Mouse (Mus musculus): ENCODE data around the gene Sc5d. TPM values are rescaled to one million over a fixed set of nuclear protein-coding genes. Genes with fewer than 3 reads are reported as not detected.
A peak's percentile ranks its signal among the peaks of the same experiment; 100 is the strongest.

The Sc5d gene
- polyA plus RNA-seq, 1 experiment from 2014 or later = 146 TPM

- Histone ChIP-seq H3K4me3 (ENCODE audit: low read depth, low read length) (no peak overlapping the region), H3K27me3 (ENCODE audit: insufficient read depth, low read length) (no peaks in the 10 kb centered on the region), H3K9me3 (ENCODE audit: low read length) (no peaks in the 10 kb centered on the region), H3K4me1 (ENCODE audit: insufficient read depth) (peaks cover 21% of the 10 kb centered on the region), H3K27ac (ENCODE audit: low read depth) (no peak overlapping the region), H3K4me2 (ENCODE audit: low read depth, low read length) (no peak overlapping the region), H3K9ac (replicated peaks) (no peak overlapping the region), H3K36me3 (replicated peaks; ENCODE audit: insufficient read depth, low read length) (no peaks in the 10 kb centered on the region)
- no peak for DNase-seq
- WGBS (ENCODE audit: insufficient replicate concordance) = 72% methylated on average over 5 of the region's 5 CpGs
- no peak for ATAC-seq
- TF ChIP-seq CTCF (IDR thresholded peaks at IDR 0.05; ENCODE audit: low read depth) (no peak), EP300 (IDR thresholded peaks at IDR 0.05; ENCODE audit: low read depth) (no peak)
Observed at GRCm38 (mm10) chr9:42270081-42270480, 6.0 kb upstream of the Sc5d start.

GRCm38 (mm10) chr9:42268371-42268770 is 4.3 kb upstream of the Sc5d start:
- no peak overlapping the region for H3K4me2 ChIP-seq (ENCODE audit: low read depth, low read length)
- H3K27me3 ChIP-seq (ENCODE audit: insufficient read depth, low read length) = no peaks in the 10 kb centered on the region
- ATAC-seq (no peak), DNase-seq (no peak)
- no peak overlapping the region for H3K4me3 ChIP-seq (ENCODE audit: low read depth, low read length)
- peaks cover 26% of the 10 kb centered on the region for H3K4me1 ChIP-seq (ENCODE audit: insufficient read depth)
- H3K9ac ChIP-seq (replicated peaks) = no peak overlapping the region
- H3K36me3 ChIP-seq (replicated peaks; ENCODE audit: insufficient read depth, low read length) = no peaks in the 10 kb centered on the region
- no peak overlapping the region for H3K27ac ChIP-seq (ENCODE audit: low read depth)
- no peak for TF ChIP-seq CTCF (IDR thresholded peaks at IDR 0.05; ENCODE audit: low read depth)
- TF ChIP-seq EP300 (IDR thresholded peaks at IDR 0.05; ENCODE audit: low read depth) = no peak
- H3K9me3 ChIP-seq (ENCODE audit: low read length) = no peaks in the 10 kb centered on the region
- 76% methylated on average over 5 of the region's 5 CpGs for WGBS (ENCODE audit: insufficient replicate concordance)

- no peak overlapping the region for H3K27ac ChIP-seq (ENCODE audit: low read depth)
- no peak overlapping the region for H3K4me3 ChIP-seq (ENCODE audit: low read depth, low read length)
- ATAC-seq = no peak
- 0 out of 2 replicates have a peak overlapping the region, but pooled peaks have one; percentile 79 for H3K9ac ChIP-seq (replicated peaks)
- peaks cover 5% of the 10 kb centered on the region for H3K36me3 ChIP-seq (replicated peaks; ENCODE audit: insufficient read depth, low read length)
- 86% methylated on average over 4 of the region's 4 CpGs for WGBS (ENCODE audit: insufficient replicate concordance)
- peaks cover 11% of the 10 kb centered on the region for H3K4me1 ChIP-seq (ENCODE audit: insufficient read depth)
- H3K4me2 ChIP-seq (ENCODE audit: low read depth, low read length) = no peak overlapping the region
- H3K9me3 ChIP-seq (ENCODE audit: low read length) = no peaks in the 10 kb centered on the region
- H3K27me3 ChIP-seq (ENCODE audit: insufficient read depth, low read length) = no peaks in the 10 kb centered on the region
- peak; percentile 31 for DNase-seq
- TF ChIP-seq CTCF (IDR thresholded peaks at IDR 0.05; ENCODE audit: low read depth) = no peak
- no peak for TF ChIP-seq EP300 (IDR thresholded peaks at IDR 0.05; ENCODE audit: low read depth)
Observed at GRCm38 (mm10) chr9:42265309-42265708, 1.3 kb upstream of the Sc5d start.

- Histone ChIP-seq H3K36me3 (replicated peaks; ENCODE audit: insufficient read depth, low read length) (peaks cover 10% of the 10 kb centered on the region), H3K4me3 (ENCODE audit: low read depth, low read length) (peak overlapping the region; percentile 77), H3K9me3 (ENCODE audit: low read length) (no peaks in the 10 kb centered on the region), H3K27ac (ENCODE audit: low read depth) (peak overlapping the region; percentile 80), H3K9ac (replicated peaks) (peak overlapping the region; percentile 79), H3K4me1 (ENCODE audit: insufficient read depth) (peaks cover 11% of the 10 kb centered on the region), H3K4me2 (ENCODE audit: low read depth, low read length) (peak overlapping the region; percentile 87), H3K27me3 (ENCODE audit: insufficient read depth, low read length) (no peaks in the 10 kb centered on the region)
- ATAC-seq (peak; percentile 40), DNase-seq (no peak)
- under 1% methylated on average over 17 of the region's 18 CpGs for WGBS (ENCODE audit: insufficient replicate concordance)
- TF ChIP-seq EP300 (IDR thresholded peaks at IDR 0.05; ENCODE audit: low read depth) (no peak), CTCF (IDR thresholded peaks at IDR 0.05; ENCODE audit: low read depth) (no peak)
Observed at GRCm38 (mm10) chr9:42263709-42264111, 346 bp downstream of the Sc5d start.

- H3K36me3 ChIP-seq (replicated peaks; ENCODE audit: insufficient read depth, low read length) = peaks cover 35% of the 10 kb centered on the region
Observed at GRCm38 (mm10) chr9:42260481-42260880, 3.6 kb downstream of the Sc5d start.

GRCm38 (mm10) chr9:42249112-42249511 is 14.9 kb downstream of the Sc5d start:
- no peak for TF ChIP-seq EP300 (IDR thresholded peaks at IDR 0.05; ENCODE audit: low read depth)
- Histone ChIP-seq H3K4me1 (ENCODE audit: insufficient read depth) (peaks cover 14% of the 10 kb centered on the region), H3K4me3 (ENCODE audit: low read depth, low read length) (no peak overlapping the region), H3K27me3 (ENCODE audit: insufficient read depth, low read length) (no peaks in the 10 kb centered on the region), H3K9ac (replicated peaks) (no peak overlapping the region), H3K36me3 (replicated peaks; ENCODE audit: insufficient read depth, low read length) (no peaks in the 10 kb centered on the region; the same call in none of the 2 replicates), H3K9me3 (ENCODE audit: low read length) (no peaks in the 10 kb centered on the region), H3K4me2 (ENCODE audit: low read depth, low read length) (no peak overlapping the region), H3K27ac (ENCODE audit: low read depth) (peak overlapping the region; percentile 22; the same call in 1 of the 2 replicates)
- DNase-seq = peak; percentile 22
- 50% methylated on average over 6 of the region's 6 CpGs for WGBS (ENCODE audit: insufficient replicate concordance)
- peak; percentile 60 for ATAC-seq

More at GRCm38 (mm10) chr9:42260481-42260880, 3.6 kb downstream of the Sc5d start:
- TF ChIP-seq CTCF (IDR thresholded peaks at IDR 0.05; ENCODE audit: low read depth) (no peak), EP300 (IDR thresholded peaks at IDR 0.05; ENCODE audit: low read depth) (no peak)
- no peaks in the 10 kb centered on the region for H3K27me3 ChIP-seq (ENCODE audit: insufficient read depth, low read length)
- H3K27ac ChIP-seq (ENCODE audit: low read depth) = peak overlapping the region; percentile 53; the same call in 1 of the 2 replicates
- no peaks in the 10 kb centered on the region for H3K9me3 ChIP-seq (ENCODE audit: low read length)
- peaks cover 9% of the 10 kb centered on the region for H3K4me1 ChIP-seq (ENCODE audit: insufficient read depth)
- ATAC-seq (no peak), DNase-seq (peak; percentile 23)
- H3K4me3 ChIP-seq (ENCODE audit: low read depth, low read length) = no peak overlapping the region
- peak overlapping the region; percentile 44; the same call in 1 of the 2 replicates for H3K4me2 ChIP-seq (ENCODE audit: low read depth, low read length)
- H3K9ac ChIP-seq (replicated peaks) = no peak overlapping the region
- 72% methylated on average over 5 of the region's 5 CpGs for WGBS (ENCODE audit: insufficient replicate concordance)

Measured in liver, postnatal 0 days (tissue).